Mouse (Mus musculus): Measurements from ENCODE around the gene Zfp661. TPM values are rescaled to one million over a fixed set of nuclear protein-coding genes. Genes with fewer than 3 reads are reported as not detected.
A peak's percentile ranks its signal among the peaks of the same experiment; 100 is the strongest.
"Not testable (repeated sequence)": the region's sequence is repeated elsewhere in the genome, so short reads cannot be mapped to it uniquely, and the experiment has no call there.

Gene Zfp661
- total RNA-seq (2022), result 1 to 10 TPM; 1.1 to 1.9 (median 1.6) TPM

GRCm38 (mm10) chr2:127586694-127587513, at the start of gene Zfp661, which contains the start of gene Mrps5:
Zfp661 (minus strand) TSS chr2:127587094.
Mrps5 (plus strand) TSS chr2:127587222.
- peak; percentile 81 for DNase-seq (ENCODE audit: low spot score)

DNA sequence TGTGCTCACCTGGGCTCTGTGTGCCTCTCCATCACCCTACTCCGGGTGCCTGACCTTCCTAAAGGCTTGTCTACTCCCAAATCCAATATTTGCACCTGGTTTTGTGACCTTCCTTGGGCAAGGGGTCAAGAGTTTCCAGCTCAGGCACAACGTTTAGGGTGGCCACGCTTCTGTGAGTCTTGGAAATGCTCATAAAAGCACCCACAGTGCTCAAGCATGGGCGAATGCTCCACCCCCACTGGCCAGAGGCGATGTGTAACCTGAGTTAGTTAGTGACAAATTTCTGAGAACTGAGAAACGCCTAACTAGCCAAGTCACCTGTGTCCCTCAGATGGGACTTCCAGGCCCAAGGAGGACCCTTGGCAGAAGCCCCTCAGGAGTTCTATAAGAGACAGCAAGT, 48.7 kb upstream of the Zfp661 start:
- no peak for DNase-seq (ENCODE audit: low spot score)

DNA sequence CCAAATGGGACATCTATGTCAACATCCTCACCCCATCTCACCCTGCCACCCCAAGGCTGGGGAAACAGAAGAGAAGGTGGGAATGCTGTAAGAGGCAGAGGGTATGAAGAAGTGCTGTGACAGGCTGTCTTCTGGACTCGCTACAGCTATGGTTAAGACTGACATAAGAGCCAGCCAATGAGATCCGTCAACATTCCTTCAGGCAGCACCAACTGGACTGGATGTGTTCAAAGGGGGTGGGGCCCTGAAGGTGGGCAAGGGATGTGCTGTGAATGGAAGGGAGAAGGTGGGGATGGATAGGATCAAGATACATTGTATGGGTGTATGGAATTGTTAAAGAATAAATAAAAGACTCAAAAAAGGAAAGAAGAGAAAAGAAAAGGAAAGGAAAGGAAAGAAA, 45.7 kb upstream of the Zfp661 start:
- DNase-seq (ENCODE audit: low spot score), result no peak

GRCm38 (mm10) chr2:127627990-127628570, 41.2 kb upstream of the Zfp661 start:
- no peak for DNase-seq (ENCODE audit: low spot score)

- no peak for DNase-seq (ENCODE audit: low spot score)
Measured at GRCm38 (mm10) chr2:127627354-127627753, 40.5 kb upstream of the Zfp661 start.

GRCm38 (mm10) chr2:127625659-127626058, 38.8 kb upstream of the Zfp661 start:
- DNase-seq (ENCODE audit: low spot score), result no peak

GRCm38 (mm10) chr2:127624786-127625185, 37.9 kb upstream of the Zfp661 start:
- DNase-seq (ENCODE audit: low spot score), result no peak

- DNase-seq (ENCODE audit: low spot score), result no peak
Measured at GRCm38 (mm10) chr2:127622065-127622464, 35.2 kb upstream of the Zfp661 start.

GRCm38 (mm10) chr2:127619311-127619710, 32.4 kb upstream of the Zfp661 start:
- DNase-seq (ENCODE audit: low spot score), result no peak

GRCm38 (mm10) chr2:127612288-127612687, 25.4 kb upstream of the Zfp661 start:
- no peak for DNase-seq (ENCODE audit: low spot score)

DNA sequence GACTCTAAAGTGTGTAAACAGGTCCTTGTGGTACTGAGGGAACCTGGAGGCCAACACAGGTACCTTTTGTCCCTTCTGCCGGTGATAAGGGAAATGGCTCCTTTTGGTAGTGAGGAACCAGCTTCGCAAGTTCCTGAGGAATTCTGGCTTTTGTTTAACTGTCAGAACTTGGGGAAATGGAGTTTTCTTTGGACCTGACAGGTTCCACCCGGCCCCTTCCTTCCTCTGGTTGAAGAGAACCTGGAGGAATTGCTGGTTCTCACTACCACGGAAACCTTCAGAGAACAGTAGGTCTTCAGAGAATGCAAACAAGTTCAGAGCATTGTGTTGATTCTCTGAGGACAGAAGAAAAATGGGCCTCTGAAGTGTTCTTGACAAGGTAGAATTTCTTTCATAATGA, 24.5 kb upstream of the Zfp661 start:
- no peak for DNase-seq (ENCODE audit: low spot score)

- no peak for DNase-seq (ENCODE audit: low spot score)
Measured at GRCm38 (mm10) chr2:127608986-127609385, 22.1 kb upstream of the Zfp661 start.

DNA sequence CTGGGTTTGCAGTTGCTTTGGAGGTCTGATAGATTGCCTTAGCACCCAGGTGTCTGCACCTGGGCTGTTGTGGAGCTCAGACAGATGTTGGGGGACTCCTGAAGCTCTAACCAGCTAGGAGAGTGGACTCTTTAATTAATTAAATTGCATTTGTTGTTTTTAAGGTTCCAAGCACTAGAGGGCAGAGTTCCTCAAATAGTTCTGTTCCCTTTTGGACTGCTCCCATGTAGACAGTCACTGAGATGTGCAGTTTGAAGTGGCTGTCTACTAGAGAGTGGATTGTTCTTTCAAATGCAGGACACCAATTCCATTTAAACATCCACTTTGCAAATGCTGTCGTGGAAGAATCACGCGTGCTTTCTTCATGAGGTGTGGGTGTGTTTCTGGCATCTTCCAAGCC, 21.3 kb upstream of the Zfp661 start:
- DNase-seq (ENCODE audit: low spot score), result peak; percentile 35

GRCm38 (mm10) chr2:127605203-127605602, 18.3 kb upstream of the Zfp661 start:
- DNase-seq (ENCODE audit: low spot score), result no peak

DNA sequence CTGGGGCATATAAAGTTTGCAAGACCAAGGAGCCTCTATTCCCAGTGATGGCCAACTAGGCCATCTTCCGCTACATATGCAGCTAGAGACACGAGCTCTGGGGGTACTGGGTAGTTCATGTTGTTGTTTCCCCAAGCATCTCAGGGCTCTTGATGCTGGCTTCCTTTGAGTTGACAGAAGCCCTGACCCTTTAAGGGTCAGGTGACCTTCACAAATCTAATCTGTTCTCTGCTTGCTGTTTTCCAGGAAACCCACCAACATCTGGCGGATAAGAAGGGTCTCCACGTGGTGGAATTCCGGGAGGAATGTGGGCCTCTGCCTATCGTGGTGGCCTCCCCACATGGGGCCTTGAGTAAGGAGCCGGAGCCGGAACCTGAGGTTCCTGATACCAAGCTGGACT, 16.5 kb upstream of the Zfp661 start:
- DNase-seq (ENCODE audit: low spot score), result not testable (repeated sequence)

- DNase-seq (ENCODE audit: low spot score), result no peak
Measured at GRCm38 (mm10) chr2:127590840-127591239, 3.9 kb upstream of the Zfp661 start.

- DNase-seq (ENCODE audit: low spot score), result no peak
Measured at GRCm38 (mm10) chr2:127590204-127590603, 3.3 kb upstream of the Zfp661 start.

DNA sequence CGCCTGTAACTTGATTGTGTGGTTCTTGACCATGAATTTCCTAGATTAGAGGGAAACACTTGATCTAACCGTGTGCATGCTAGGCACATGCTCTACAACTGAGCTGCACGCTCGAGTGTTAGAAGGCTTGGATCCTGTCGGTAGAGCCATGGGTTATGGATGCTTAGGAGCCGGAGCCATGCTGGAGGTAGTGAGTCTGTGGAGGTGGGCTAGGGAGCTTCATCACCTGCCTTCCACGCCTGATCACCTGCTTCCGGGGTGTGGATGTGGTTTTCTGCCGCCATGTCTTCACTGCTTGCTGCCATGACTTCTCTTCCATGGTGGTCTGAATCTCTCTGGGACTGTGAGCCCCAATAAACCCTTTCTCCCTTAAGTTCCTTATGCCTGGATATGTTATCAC, 2.0 kb upstream of the Zfp661 start:
- no peak for DNase-seq (ENCODE audit: low spot score)

GRCm38 (mm10) chr2:127587514-127587844, 585 bp upstream of the Zfp661 start:
- DNase-seq (ENCODE audit: low spot score), result no peak

DNA sequence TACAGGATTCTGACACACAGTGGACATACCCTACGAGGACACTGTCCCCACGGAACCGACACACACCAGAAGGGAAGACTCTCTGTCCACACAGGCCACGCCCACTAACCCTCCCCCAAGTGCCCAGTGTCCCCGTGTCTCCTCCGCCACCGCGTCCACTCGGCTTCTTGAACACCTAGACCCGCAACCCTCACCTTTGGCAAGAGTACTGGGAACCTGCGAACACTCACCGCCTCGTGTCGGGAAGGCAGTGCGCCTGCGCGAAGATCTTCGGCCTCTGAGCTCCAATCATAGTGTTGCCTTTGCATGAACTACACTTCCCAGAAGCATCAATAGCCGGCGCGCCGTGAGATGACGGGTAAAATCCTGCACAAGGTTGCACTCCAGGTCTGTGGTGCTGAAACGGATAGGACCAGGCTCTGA, 2.4 kb downstream of the Zfp661 start:
- DNase-seq (ENCODE audit: low spot score), result peak; percentile 93

DNA sequence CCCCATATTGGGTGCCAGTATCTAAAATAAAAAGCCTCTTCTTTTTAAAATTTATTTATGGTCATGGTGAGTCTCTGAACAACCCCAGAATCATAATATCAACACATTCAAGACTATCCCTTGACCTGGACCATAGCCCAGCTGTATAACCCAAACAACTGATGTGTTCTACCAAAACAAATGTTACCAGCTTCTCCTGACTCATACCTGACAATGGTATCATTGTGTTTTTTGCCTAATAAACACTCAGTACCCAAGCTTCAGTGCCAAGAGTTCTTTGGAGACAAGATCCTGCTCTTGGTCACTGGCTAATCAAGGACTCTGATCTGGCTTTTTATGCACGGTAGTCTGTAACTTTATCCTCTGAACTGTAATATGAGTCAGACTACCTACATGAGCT, 13.6 kb downstream of the Zfp661 start:
- no peak for DNase-seq (ENCODE audit: low spot score)

- peak; percentile 56 for DNase-seq (ENCODE audit: low spot score)
Measured at GRCm38 (mm10) chr2:127559070-127559966, 27.6 kb downstream of the Zfp661 start.

Measured in heart, adult 8-10 months (tissue).